Mouse (Mus musculus): ENCODE measurements around the gene Gm11559.
"Not testable (repeated sequence)": the region's sequence is repeated elsewhere in the genome, so short reads cannot be mapped to it uniquely, and the experiment has no call there.

Gm11559 gene

DNA sequence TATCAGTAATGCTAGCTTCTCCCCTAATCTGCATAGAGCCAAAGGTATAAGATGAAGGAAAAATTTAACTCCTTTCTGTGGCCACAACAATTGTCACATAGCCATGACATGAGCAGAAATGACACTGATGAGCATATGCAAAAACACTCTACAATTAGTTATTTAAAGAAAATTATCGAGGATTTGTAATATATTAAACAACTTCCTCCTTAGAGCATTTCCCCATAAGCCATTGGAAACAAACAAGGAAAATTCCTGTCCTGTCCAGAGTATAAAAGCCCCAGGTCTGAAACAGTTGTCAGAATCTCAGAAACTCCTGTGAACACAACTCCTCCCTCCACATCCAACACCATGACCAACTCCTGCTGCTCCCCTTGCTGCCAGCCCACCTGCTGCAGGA lies at the start of gene Gm11559:
Gm11559 (plus strand) TSS at position 301 of the 400 bp plus-strand sequence.
- DNase-seq (ENCODE audit: low spot score in 2 of 2) = not testable (repeated sequence)

DNA sequence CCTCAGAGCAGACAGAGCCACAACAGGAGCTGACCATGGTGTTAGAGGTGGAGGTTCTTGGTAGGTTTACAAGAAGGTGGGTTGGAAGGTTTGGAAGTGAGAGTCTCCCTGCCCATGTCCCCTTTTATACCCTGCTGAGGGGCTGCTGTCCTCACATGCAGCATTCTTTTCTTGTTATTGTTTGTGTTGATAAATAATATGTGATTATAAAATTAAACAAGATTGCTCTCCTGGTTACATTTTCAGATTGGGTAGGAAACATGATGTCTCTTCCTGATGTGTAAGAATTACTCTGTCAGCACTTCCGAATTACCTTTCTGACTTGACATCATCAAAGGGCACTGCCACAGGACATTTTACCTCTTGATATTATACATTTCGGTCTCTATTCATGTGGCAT lies 48.7 kb upstream of the Gm11559 start, which contains the start of gene Gm11564:
Gm11564 (minus strand) TSS at position 101 of the 400 bp plus-strand sequence.
- not testable (repeated sequence) for DNase-seq (ENCODE audit: low spot score in 2 of 2)

DNA sequence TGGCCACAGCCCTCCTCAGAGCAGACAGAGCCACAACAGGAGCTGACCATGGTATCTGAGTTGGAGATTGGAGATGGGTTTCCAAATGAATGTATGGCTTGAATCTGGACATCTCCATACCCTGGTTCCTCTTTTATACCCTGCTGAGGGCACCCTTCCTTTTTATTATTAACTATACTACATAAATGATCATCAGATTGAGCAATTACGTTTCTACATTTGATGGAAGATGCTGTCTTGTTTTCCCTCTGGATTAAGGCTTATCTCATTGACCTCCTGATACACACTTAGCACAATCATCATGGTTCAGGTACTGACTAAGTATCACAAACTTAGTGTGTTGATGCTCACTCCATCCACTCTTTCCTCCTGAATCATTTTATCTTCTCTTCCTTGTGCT lies 26.3 kb upstream of the Gm11559 start, which contains the start of gene 2300003K06Rik:
2300003K06Rik (minus strand) TSS at position 101 of the 400 bp plus-strand sequence.
- DNase-seq (ENCODE audit: low spot score in 2 of 2) = no peak

DNA sequence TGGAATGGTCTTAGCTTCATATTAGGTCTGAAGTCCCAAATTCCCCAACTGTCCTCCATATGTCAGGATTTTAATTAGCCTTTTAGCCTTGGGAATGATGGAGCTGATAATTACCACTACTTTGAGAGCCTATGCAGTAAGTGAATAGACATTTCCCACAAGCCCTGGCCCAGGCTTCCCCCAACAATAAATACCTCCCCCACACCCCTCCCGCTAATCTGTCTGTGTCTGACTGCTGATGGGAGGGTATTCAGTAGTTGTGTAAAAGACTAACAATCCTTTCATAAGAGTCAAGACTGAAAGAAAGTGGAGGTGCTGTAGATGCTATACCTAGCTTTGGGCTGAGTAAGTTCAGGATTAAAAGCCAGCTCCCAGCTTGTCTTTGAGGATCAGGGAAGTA lies 22.1 kb upstream of the Gm11559 start:
- DNase-seq (ENCODE audit: low spot score in 2 of 2) = no peak

DNA sequence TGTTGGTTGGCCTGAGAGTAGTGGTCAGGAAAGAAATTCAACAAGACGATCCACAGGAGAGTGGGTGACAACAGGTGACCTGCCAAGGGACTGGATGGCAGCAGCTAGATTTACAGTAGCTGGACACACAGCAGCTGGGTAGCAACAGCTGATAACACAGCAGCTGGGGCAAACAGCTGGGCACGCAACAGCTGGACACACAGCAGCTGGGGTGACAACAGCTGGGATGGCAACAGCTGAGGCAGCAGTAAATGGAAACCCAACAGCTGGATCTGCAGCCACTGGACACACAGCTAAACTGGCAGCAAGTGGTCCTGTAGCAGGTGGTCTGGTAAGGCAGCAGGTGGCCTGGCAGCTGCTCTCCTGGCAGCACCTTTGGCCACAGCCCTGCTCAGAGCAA lies 17.5 kb upstream of the Gm11559 start:
- DNase-seq (ENCODE audit: low spot score in 2 of 2) = no peak

DNA sequence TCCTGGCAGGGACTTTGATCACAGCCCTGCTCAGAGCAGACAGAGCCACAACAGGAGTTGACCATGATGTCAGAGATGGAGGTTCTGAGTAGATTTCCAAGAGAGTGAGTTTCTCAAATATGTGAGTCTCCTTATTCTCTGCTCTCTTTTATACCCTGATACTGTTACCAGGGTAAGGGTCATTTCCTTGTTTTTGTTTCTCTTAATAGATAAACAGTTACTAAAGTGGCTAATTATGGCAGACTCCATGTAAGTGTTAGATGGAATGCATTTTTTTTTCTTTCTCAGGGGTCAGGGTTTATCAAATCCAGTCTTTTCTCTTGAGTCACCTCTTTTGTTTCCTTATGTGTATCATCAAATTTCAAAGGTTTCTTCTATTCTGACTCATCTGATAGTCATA lies 12.8 kb upstream of the Gm11559 start, which contains the start of gene Krtap4-16:
Krtap4-16 (minus strand) TSS at position 101 of the 400 bp plus-strand sequence.
- DNase-seq (ENCODE audit: low spot score in 2 of 2) = no peak

DNA sequence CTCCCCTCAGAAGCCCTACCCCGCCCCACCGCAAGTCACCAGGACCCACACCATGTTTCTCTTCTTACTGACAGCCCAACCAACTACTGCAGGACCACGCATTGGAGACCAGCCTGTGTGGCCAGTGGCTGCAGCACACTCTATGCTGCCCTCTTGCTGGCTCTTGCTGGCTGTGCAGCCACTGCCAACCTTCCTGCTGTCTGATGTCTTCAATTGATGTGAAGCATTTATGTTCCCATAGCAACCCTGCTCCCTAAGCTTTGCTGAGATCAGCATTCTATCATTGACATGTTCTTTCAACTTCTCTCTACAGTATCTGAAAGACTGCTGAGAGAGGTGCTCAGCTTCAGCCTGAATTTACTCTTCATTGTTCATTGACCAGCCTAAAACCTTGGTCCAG lies 10.2 kb upstream of the Gm11559 start:
- DNase-seq (ENCODE audit: low spot score in 2 of 2) = no peak

DNA sequence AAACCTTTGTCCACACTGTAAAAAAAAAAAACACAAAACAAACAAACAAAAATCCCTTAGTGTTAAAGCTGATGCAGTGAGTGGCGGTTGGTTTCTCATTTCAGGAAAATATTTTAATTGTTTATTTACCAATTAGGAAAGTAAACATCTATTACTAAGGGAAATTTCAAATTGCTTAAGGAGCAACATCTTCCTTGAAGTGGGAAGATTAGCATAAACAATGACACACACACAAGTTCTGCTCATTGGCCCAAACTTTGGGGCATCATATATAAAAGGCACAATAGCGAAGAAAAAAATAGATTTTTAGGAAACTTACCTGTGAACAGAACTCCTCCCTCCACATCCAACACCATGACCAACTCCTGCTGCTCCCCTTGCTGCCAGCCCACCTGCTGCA lies 6.7 kb upstream of the Gm11559 start, which contains the start of gene Gm11568:
Gm11568 (plus strand) TSS at position 301 of the 400 bp plus-strand sequence.
- no peak for DNase-seq (ENCODE audit: low spot score in 2 of 2)

DNA sequence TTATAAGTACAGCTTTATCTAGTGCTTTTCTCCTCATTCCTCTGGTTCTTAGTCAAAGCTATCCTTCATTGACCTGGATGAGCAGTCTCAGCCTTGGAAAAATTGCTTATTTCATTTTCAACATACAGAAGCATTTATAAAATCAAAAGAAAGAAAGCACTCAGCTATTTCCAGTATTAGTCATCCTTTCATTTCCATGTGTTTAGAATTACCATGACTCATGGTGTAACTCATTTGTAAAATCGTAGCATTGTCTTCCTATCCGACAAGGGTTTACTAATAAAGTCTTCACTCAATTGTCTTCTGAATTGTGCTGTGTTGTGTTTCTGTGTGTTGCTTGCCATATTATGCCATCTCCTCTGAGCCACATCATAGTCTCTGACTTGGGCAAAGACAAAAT lies 5.5 kb upstream of the Gm11559 start:
- DNase-seq (ENCODE audit: low spot score in 2 of 2) = no peak

DNA sequence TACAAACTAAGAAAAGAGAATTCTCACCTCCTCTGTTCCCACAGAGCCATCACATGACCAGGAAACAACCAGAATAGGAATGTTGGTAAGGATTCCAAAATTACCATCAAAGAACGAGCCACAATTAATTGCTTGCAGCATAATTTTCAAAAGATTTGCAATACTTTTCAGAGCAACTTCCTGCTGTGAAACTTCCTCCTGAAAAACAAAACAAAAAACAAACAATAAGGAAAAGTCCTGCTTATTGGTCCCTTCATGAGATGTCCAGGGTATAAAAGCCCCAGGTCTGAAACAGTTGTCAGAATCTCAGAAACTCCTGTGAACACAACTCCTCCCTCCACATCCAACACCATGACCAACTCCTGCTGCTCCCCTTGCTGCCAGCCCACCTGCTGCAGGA lies 8.8 kb downstream of the Gm11559 start, which contains the start of gene Krtap9-1:
Krtap9-1 (plus strand) TSS at position 301 of the 400 bp plus-strand sequence.
- DNase-seq (ENCODE audit: low spot score in 2 of 2) = not testable (repeated sequence)

DNA sequence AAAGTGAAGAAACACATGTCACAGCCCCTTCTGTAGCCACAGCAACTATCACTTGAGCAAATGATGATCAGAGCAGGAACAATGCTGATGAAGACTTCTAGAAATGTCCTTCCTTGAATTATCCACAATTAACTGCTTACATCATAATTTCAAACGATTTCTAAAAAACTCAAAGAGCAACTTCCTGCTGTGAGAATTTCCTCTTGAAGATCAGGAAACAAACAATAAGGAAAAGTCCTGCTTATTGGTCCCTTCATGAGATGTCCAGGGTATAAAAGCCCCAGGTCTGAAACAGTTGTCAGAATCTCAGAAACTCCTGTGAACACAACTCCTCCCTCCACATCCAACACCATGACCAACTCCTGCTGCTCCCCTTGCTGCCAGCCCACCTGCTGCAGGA lies 14.6 kb downstream of the Gm11559 start, which contains the start of gene Gm11567:
Gm11567 (plus strand) TSS at position 301 of the 400 bp plus-strand sequence.
- not testable (repeated sequence) for DNase-seq (ENCODE audit: low spot score in 2 of 2)

DNA sequence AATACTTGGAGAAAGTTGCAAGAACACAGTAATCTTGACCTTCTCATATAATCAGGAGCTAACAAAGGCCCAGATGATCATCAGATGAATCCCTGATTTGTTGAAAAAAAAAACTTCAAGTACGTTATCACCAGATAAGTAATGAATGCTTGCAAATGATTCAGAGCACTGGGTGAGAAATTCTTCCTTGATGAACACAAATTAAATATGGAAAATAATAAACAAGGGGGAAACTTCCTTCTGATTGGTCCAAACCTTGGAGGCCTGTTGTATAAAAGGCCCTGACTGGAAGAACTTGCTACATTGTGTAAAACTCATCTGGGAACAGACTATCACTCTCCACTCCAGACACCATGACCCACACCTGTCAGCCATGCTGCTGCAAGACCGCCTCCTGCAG lies 43.3 kb downstream of the Gm11559 start, which contains the start of gene Krtap31-1:
Krtap31-1 (plus strand) TSS at position 301 of the 400 bp plus-strand sequence.
- no peak for DNase-seq (ENCODE audit: low spot score in 2 of 2)

DNA sequence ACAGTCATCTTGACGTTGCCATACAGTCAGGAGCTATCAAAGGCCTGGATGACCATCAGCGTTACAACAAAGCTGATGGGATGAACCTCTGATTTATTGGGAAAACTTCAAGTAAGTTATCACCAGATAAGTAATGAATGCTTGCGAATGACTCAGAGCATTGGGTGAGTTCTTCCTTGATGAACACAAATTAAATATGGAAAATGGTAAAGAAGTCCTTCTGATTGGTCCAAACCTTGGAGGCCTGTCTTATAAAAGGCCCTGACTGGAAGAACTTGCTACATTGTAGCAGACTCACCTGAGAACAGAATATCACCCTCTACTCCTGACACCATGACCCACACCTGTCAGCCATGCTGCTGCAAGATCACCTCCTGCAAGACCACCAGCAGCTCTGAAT lies 50.2 kb downstream of the Gm11559 start, which contains the start of gene Gm11565:
Gm11565 (plus strand) TSS at position 301 of the 400 bp plus-strand sequence.
- DNase-seq (ENCODE audit: low spot score in 2 of 2) = no peak

Measured in urinary bladder, postnatal 4 days (tissue).